Mouse (Mus musculus): ENCODE data around the gene Apold1.

Apold1 gene

DNA sequence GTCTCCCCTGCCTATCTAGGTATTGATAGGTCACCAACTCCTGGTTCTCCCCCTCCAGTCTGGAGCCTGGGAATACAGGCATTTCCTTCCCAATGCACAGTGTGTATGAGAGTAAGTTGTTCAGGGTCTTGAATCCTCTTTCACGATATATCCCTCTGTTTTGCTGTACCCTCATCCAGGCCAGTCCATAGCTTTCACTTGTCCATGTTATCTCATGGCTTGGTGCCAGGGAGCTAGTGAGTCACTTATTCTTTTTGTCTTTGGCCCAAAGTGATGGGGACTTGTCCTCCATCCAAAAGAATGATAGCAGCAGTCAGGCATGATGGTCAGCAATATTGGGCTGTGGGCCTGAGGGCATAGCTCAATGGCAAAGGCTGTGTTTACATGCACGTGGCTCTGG is 45.2 kb downstream of the Apold1 start:
- DNase-seq (ENCODE audit: low read depth, low spot score) = no peak

DNA sequence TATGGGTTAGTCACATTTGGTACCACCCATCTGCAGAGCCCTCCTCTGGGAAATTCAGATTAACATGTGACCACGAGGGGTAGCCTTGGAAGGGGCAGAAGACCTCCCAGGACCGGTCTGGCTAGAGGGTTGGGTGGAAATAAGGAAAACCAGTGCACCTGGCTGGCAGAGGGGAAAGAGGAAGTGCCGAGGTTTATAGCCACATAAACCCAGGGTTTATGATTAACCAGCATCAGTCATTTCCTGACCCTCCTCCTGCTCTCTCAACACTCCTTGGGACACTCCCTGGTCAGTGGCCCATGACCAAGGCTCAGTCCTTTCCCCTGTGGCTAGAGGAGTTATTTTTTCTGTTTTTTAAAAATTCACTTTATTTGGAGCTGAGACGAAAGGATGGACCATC is 47.7 kb downstream of the Apold1 start:
- DNase-seq (ENCODE audit: low read depth, low spot score) = peak; percentile 37
